In genomic region chr13:42052696-42053541, GRCm38 (mm10) we compare ENCODE assay signal across 8 mouse cellular contexts. TPM values are rescaled to one million over a fixed set of nuclear protein-coding genes. Genes with fewer than 3 reads are reported as not detected.
DNase-seq lines count a peak whose midpoint lies in the region; ATAC-seq and TF ChIP-seq lines count a peak whose summit lies in the region.

No protein-coding gene starts in this region.

- peak overlapping the region; percentile 53 for H3K27ac ChIP-seq in bone marrow macrophage, adult 2 months (ENCODE audit: insufficient read depth, low read depth, low read length)
- peak overlapping the region; percentile 23; the same call in 1 of the 2 replicates for H3K27ac ChIP-seq in embryonic fibroblast, embryonic 13.5 days (ENCODE audit: insufficient read depth, low read length)
- peak overlapping the region; percentile 94 for H3K27ac ChIP-seq in heart, embryonic 12.5 days (ENCODE audit: poor library complexity, severe bottlenecking)
- H3K27ac ChIP-seq in kidney, embryonic 16.5 days (ENCODE audit: low read length) = peak overlapping the region; percentile 99
- H3K27ac ChIP-seq in liver, embryonic 11.5 days (ENCODE audit: low read depth, low read length) = peak overlapping the region; percentile 95

- H3K27me3 ChIP-seq in heart, embryonic 12.5 days (replicated peaks) = no peaks in the 10 kb centered on the region
- H3K27me3 ChIP-seq in kidney, embryonic 16.5 days (ENCODE audit: insufficient read depth, low read length) = no peaks in the 10 kb centered on the region
- H3K27me3 ChIP-seq in liver, embryonic 11.5 days (replicated peaks; ENCODE audit: control insufficient read depth, insufficient read depth, low read length) = no peaks in the 10 kb centered on the region
- H3K27me3 ChIP-seq in myocyte (ENCODE audit: control insufficient read depth, insufficient read depth, insufficient read length) = no peaks in the 10 kb centered on the region

- H3K9me3 ChIP-seq in heart, embryonic 12.5 days (replicated peaks) = no peaks in the 10 kb centered on the region
- H3K9me3 ChIP-seq in kidney, embryonic 16.5 days (ENCODE audit: low read length) = no peaks in the 10 kb centered on the region
- no peaks in the 10 kb centered on the region for H3K9me3 ChIP-seq in liver, embryonic 11.5 days (ENCODE audit: control insufficient read depth, low read length)

- TF ChIP-seq POLR2A in bone marrow macrophage, adult 2 months (IDR thresholded peaks at IDR 0.05; ENCODE audit: borderline replicate concordance, low read depth, low read length) = no peak
- TF ChIP-seq POLR2A in embryonic fibroblast, embryonic 13.5 days (IDR thresholded peaks at IDR 0.05; ENCODE audit: low read depth, low read length) = peak; percentile 54; the same call in 1 of the 2 replicates
- peak; percentile 28 for TF ChIP-seq POLR2A in myocyte (IDR thresholded peaks at IDR 0.05; ENCODE audit: insufficient read length, low read depth)

- H3K4me1 ChIP-seq in bone marrow macrophage, adult 2 months (ENCODE audit: control insufficient read depth, insufficient read depth, low read length) = 0 out of 2 replicates have a peak, but pooled peaks cover 5% of the 10 kb centered on the region
- H3K4me1 ChIP-seq in embryonic fibroblast, embryonic 13.5 days (ENCODE audit: control insufficient read depth, insufficient read depth, low read length) = no peaks in the 10 kb centered on the region; the same call in 1 of the 2 replicates
- peaks cover 13% of the 10 kb centered on the region for H3K4me1 ChIP-seq in heart, embryonic 12.5 days (replicated peaks)
- peaks cover 26% of the 10 kb centered on the region for H3K4me1 ChIP-seq in kidney, embryonic 16.5 days (ENCODE audit: insufficient read depth, low read length)
- H3K4me1 ChIP-seq in liver, embryonic 11.5 days (replicated peaks; ENCODE audit: control insufficient read depth, insufficient read depth, low read length) = peaks cover 22% of the 10 kb centered on the region

- under 1% methylated on average over 39 of the region's 41 CpGs for WGBS in heart, embryonic 12.5 days
- under 1% methylated on average over 38 of the region's 41 CpGs for WGBS in kidney, embryonic 16.5 days
- under 1% methylated on average over 41 of the region's 41 CpGs for WGBS in liver, embryonic 11.5 days

- H3K4me3 ChIP-seq in bone marrow macrophage, adult 2 months (ENCODE audit: insufficient read depth, low read length) = peak overlapping the region; percentile 93
- peak overlapping the region; percentile 60 for H3K4me3 ChIP-seq in embryonic fibroblast, embryonic 13.5 days (ENCODE audit: insufficient read depth, low read length)
- peak overlapping the region; percentile 90 for H3K4me3 ChIP-seq in heart, embryonic 12.5 days
- peak overlapping the region; percentile 94 for H3K4me3 ChIP-seq in kidney, embryonic 16.5 days (ENCODE audit: low read length)
- H3K4me3 ChIP-seq in liver, embryonic 11.5 days (ENCODE audit: low read depth, low read length) = peak overlapping the region; percentile 92
- peak overlapping the region; percentile 45 for H3K4me3 ChIP-seq in myocyte

- no peak for TF ChIP-seq CTCF in bone marrow macrophage, adult 2 months (IDR thresholded peaks at IDR 0.05; ENCODE audit: low read depth, low read length)
- TF ChIP-seq CTCF in embryonic fibroblast, embryonic 13.5 days (IDR thresholded peaks at IDR 0.05; ENCODE audit: borderline replicate concordance, insufficient read depth, low read length) = no peak

- H3K79me2 ChIP-seq in myocyte (ENCODE audit: control insufficient read depth, insufficient read depth) = no peaks in the 10 kb centered on the region

- peak; percentile 37 for ATAC-seq in heart, embryonic 12.5 days (ENCODE audit: insufficient number of reproducible peaks, low FRiP score)
- peak; percentile 72 for ATAC-seq in kidney, embryonic 16.5 days (ENCODE audit: low FRiP score, low TSS enrichment)
- peak; percentile 37 for ATAC-seq in liver, embryonic 11.5 days (replicated peaks; ENCODE audit: low FRiP score)

- H3K9ac ChIP-seq in heart, embryonic 12.5 days = peak overlapping the region; percentile 92
- H3K9ac ChIP-seq in kidney, embryonic 16.5 days (replicated peaks; ENCODE audit: low read length) = peak overlapping the region; percentile 92
- peak overlapping the region; percentile 85 for H3K9ac ChIP-seq in liver, embryonic 11.5 days (ENCODE audit: low read depth, low read length)

- peaks cover 23% of the 10 kb centered on the region for H3K36me3 ChIP-seq in heart, embryonic 12.5 days
- H3K36me3 ChIP-seq in kidney, embryonic 16.5 days (ENCODE audit: insufficient read depth, low read length) = peaks cover 21% of the 10 kb centered on the region
- H3K36me3 ChIP-seq in liver, embryonic 11.5 days (ENCODE audit: control insufficient read depth, insufficient read depth, low read length) = peaks cover 2% of the 10 kb centered on the region; the same call in 1 of the 2 replicates
- H3K36me3 ChIP-seq in myocyte (ENCODE audit: control insufficient read depth, insufficient read depth) = no peaks in the 10 kb centered on the region

- DNase-seq in CD4-positive, CD25-positive, alpha-beta regulatory T cell, adult 2 months (ENCODE audit: low read depth, low spot score) = peak; percentile 93
- DNase-seq in liver, embryonic 11.5 days (ENCODE audit: low spot score) = no peak
- peak; percentile 77 to 84 for DNase-seq in spleen, postnatal 36 days (ENCODE audit: low spot score in 2 of 2)

- peak overlapping the region; percentile 49 for H3ac ChIP-seq in myocyte (ENCODE audit: control insufficient read depth, insufficient read length)

- H3K4me2 ChIP-seq in heart, embryonic 12.5 days = peak overlapping the region; percentile 72
- peak overlapping the region; percentile 76 for H3K4me2 ChIP-seq in kidney, embryonic 16.5 days (replicated peaks; ENCODE audit: low read depth, low read length)
- H3K4me2 ChIP-seq in liver, embryonic 11.5 days = peak overlapping the region; percentile 77
- peak overlapping the region; percentile 90 for H3K4me2 ChIP-seq in myocyte (ENCODE audit: low read depth)

TF ChIP-seq in myocyte, 11 proteins besides CTCF, POLR2A, EP300 and RAD21:
- peak; percentile 86 for TF ChIP-seq USF1 (IDR thresholded peaks at IDR 0.05; ENCODE audit: low read depth)
- no peak for TF ChIP-seq MAX (IDR thresholded peaks at IDR 0.05; ENCODE audit: low read depth)
TF ChIP-seq in myocyte: peak in this region for 1.

RNA-seq across cellular contexts. Expression of gene Hivep1, which starts 1.1 kb away (rescaled TPM):
- 14.3 and 24.2 TPM in 2 replicates for polyA plus RNA-seq in bone marrow macrophage, adult 2 months (2012; ENCODE audit: insufficient read depth, insufficient read length, missing spikeins)
- 21.0 and 24.6 TPM in 2 replicates for polyA plus RNA-seq in embryonic fibroblast, embryonic 13.5 days (2011; ENCODE audit: insufficient read length, low read depth, missing spikeins)
- polyA plus RNA-seq in heart, embryonic 12.5 days (2016; fragmentation: Nextera tagmentation; extraction: Ambion mirVana) = 10.2 and 10.8 TPM in 2 replicates
- 8.4 and 10.0 TPM in 2 replicates for polyA plus RNA-seq in kidney, embryonic 16.5 days (2015; fragmentation: Nextera tagmentation; extraction: Ambion mirVana)
- 4.7 and 6.7 TPM in 2 replicates for polyA plus RNA-seq in liver, embryonic 11.5 days (2014; fragmentation: Nextera tagmentation; extraction: Ambion mirVana)
- polyA plus RNA-seq in myocyte (2012; fragmentation: generic; extraction: Trizol) = 5.3 TPM

Comparison
In these comparisons a context has a peak if more than half of its experiments do, and no peak if none do; other contexts are left out.
1. H3K27ac ChIP-seq: peak in every context shown above with its lines; median percentile 99 in kidney, embryonic 16.5 days; 95 in liver, embryonic 11.5 days; 94 in heart, embryonic 12.5 days; 53 in bone marrow macrophage, adult 2 months; 23 in embryonic fibroblast, embryonic 13.5 days.